Mouse (Mus musculus) myocyte (in vitro differentiated cells): ENCODE results near the gene Lipo3.
"Not testable (repeated sequence)": the region's sequence is repeated elsewhere in the genome, so short reads cannot be mapped to it uniquely, and the experiment has no call there.

Experiments used
- CEBPB ChIP-seq: IDR thresholded peaks from 2 replicates; pipeline ENCODE4 v1.6.1; 2011; ENCODE audit warnings: mild to moderate bottlenecking, moderate library complexity; ENCODE audit not compliant: poor library complexity, insufficient read depth, severe bottlenecking
- MAX ChIP-seq: IDR thresholded peaks from one replicate; pipeline ENCODE4 v1.6.1; 2011; ENCODE audit warnings: low read depth, mild to moderate bottlenecking, control low read depth
- POLR2A ChIP-seq: IDR thresholded peaks from one replicate; pipeline ENCODE4 v1.6.1; 2011; ENCODE audit warnings: low read depth, mild to moderate bottlenecking, control low read depth, moderate library complexity; ENCODE audit not compliant: insufficient read length
- POLR2AphosphoS2 ChIP-seq: IDR thresholded peaks from one replicate; pipeline ENCODE4 v1.6.1; 2011; ENCODE audit warnings: low read depth, control low read depth; ENCODE audit not compliant: insufficient read length
- USF1 ChIP-seq: IDR thresholded peaks from one replicate; pipeline ENCODE4 v1.6.1; 2011; ENCODE audit warnings: low read depth, mild to moderate bottlenecking, control low read depth, moderate library complexity

GRCm38 (mm10) chr19:33787359-33787758, 25.6 kb upstream of the Lipo3 start, which contains the start of gene Lipo1:
- not testable (repeated sequence) for TF ChIP-seq POLR2A, CEBPB, POLR2AphosphoS2, USF1, MAX
